Mouse (Mus musculus) kidney, embryonic 16.5 days (tissue): ENCODE results near the gene Smtnl1. TPM values are rescaled to one million over a fixed set of nuclear protein-coding genes. Genes with fewer than 3 reads are reported as not detected.

Source experiments
- ATAC-seq: fragments of 200-750 bp; cut with Nextera tagmentation; 2 replicates; pipeline ENCODE4 v1.8.0; 2017; ENCODE audit warnings: moderate TSS enrichment; ENCODE audit not compliant: low FRiP score, low TSS enrichment
- H3K27ac ChIP-seq: fragments of 300-500 bp; sonication (generic); 2 replicates; pipeline ENCODE4 v1.5.1; 2014; ENCODE audit warnings: low read length
- H3K27me3 ChIP-seq: fragments of 300-500 bp; sonication (generic); 2 replicates; pipeline ENCODE4 v1.6.1; 2014; ENCODE audit warnings: low read length, control low read depth, mixed read lengths; ENCODE audit not compliant: insufficient read depth
- H3K36me3 ChIP-seq: fragments of 300-500 bp; sonication (generic); 2 replicates; pipeline ENCODE4 v1.6.1; 2014; ENCODE audit warnings: low read length, control low read depth, mixed read lengths; ENCODE audit not compliant: insufficient read depth
- H3K4me1 ChIP-seq: fragments of 300-500 bp; sonication (generic); 2 replicates; pipeline ENCODE4 v1.6.1; 2014; ENCODE audit warnings: low read length, control low read depth, mixed read lengths; ENCODE audit not compliant: insufficient read depth
- H3K4me2 ChIP-seq: fragments of 300-500 bp; sonication (generic); replicated peaks from 2 replicates; pipeline ENCODE4 v1.6.1; 2014; ENCODE audit warnings: low read depth, low read length
- H3K4me3 ChIP-seq: fragments of 300-500 bp; sonication (generic); 2 replicates; pipeline ENCODE4 v1.5.1; 2014; ENCODE audit warnings: mild to moderate bottlenecking, low read length
- H3K9ac ChIP-seq: fragments of 300-500 bp; sonication (generic); replicated peaks from 2 replicates; pipeline ENCODE4 v1.6.1; 2014; ENCODE audit warnings: low read length
- H3K9me3 ChIP-seq: fragments of 300-500 bp; sonication (generic); 2 replicates; pipeline ENCODE4 v1.6.1; 2016; ENCODE audit warnings: low read length, control low read depth
- WGBS: fragments of 180-500 bp; shearing (Covaris S2); extraction: QIAGEN DNeasy Blood & Tissue Kit; methylation state at CpG from one replicate; pipeline ENCODE4 v1.1.7; 2014; 5-methylcytosine and 5-hydroxymethylcytosine counted together
- polyA plus RNA-seq: library from polyadenylated mRNA; unstranded; fragments of >200 nt; fragmentation: Nextera tagmentation; extraction: Ambion mirVana; gene quantifications from 2 replicates; pipeline ENCODE4 v1.2.1, GENCODE M21; 2015

Gene Smtnl1
- polyA plus RNA-seq, 1 experiment from 2014 or later: 0.26 TPM

DNA sequence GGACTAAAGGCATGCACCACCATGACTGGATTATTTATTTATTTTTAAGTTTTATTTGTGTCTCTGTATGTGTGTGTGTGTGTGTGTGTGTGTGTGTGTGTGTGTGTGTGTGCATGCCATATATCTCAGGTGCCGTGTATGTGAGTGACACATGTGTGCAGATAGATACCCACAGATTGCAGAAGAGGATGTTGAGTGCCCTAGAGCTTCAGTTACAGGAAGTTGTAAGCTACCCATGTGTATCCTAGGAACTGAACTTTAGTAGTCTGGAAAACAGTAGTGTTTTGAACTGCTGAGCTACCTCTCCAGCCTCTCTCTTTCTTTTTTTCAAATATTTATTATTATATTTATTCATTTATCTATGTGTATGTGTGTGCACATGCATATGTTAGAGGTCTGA is 39.1 kb downstream of the Smtnl1 start:
- Histone ChIP-seq H3K27me3 (no peaks in the 10 kb centered on the region), H3K27ac (peak overlapping the region; percentile 31; the same call in 1 of the 2 replicates), H3K9ac (no peak overlapping the region), H3K4me3 (no peak overlapping the region), H3K4me2 (no peak overlapping the region), H3K9me3 (no peaks in the 10 kb centered on the region), H3K36me3 (no peaks in the 10 kb centered on the region), H3K4me1 (0 out of 2 replicates have a peak, but pooled peaks cover 3% of the 10 kb centered on the region)
- 81% methylated on average over 1 of the region's 1 CpGs for WGBS
- no peak for ATAC-seq

- H3K4me3 ChIP-seq: no peak overlapping the region
- no peaks in the 10 kb centered on the region for H3K27me3 ChIP-seq
- no peak overlapping the region for H3K27ac ChIP-seq
- no peaks in the 10 kb centered on the region for H3K9me3 ChIP-seq
- H3K4me1 ChIP-seq: peaks cover 15% of the 10 kb centered on the region
- WGBS: 63% methylated on average over 6 of the region's 6 CpGs
- no peak overlapping the region for H3K4me2 ChIP-seq
- H3K36me3 ChIP-seq: no peaks in the 10 kb centered on the region
- ATAC-seq: no peak
- H3K9ac ChIP-seq: no peak overlapping the region
Observed at GRCm38 (mm10) chr2:84779210-84779609, 43.2 kb downstream of the Smtnl1 start.

DNA sequence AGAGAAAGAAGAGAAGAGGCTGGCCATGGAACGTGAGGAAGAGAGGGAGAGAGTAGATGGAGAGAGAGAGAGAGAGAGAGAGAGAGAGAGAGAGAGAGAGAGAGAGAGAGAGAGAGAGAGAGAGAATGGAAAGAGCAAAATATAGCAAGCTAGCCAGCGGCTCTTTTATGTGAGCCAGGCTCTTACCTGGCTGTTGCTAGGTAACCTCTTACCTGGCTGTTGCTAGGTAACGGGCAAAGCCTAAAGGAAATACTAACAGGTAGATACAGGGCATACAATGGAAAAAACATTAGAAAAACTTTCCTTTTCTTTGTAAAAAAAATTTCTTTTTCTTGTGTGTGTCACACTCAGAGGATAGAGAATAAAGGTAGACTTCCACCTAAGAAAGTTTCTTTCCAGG is 44.7 kb downstream of the Smtnl1 start:
- Histone ChIP-seq H3K4me3 (no peak overlapping the region), H3K27ac (no peak overlapping the region), H3K4me2 (no peak overlapping the region), H3K4me1 (peaks cover 13% of the 10 kb centered on the region), H3K36me3 (no peaks in the 10 kb centered on the region), H3K27me3 (no peaks in the 10 kb centered on the region), H3K9me3 (no peaks in the 10 kb centered on the region), H3K9ac (no peak overlapping the region)
- ATAC-seq: no peak
- 59% methylated on average over 3 of the region's 3 CpGs for WGBS

DNA sequence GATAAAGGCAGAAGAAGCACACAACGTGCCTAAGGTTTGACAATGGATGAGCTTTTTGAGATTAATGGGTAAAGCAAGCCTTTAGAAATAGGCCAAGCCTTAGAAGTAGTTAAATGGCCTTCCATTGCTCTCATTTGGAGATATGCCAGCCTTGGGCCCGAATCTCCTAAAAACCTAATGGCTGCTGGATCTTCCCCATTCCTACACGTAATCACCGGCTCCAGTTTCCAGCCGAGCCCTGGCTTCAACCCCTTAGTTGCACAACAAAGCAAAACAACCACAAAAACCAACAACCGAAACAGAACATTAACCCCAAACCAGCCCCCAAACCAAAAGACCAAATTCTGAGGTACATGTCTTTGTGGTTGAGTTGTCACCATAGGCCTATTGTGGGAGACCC is 46.8 kb downstream of the Smtnl1 start:
- WGBS: 67% methylated on average over 6 of the region's 6 CpGs
- ATAC-seq: no peak

DNA sequence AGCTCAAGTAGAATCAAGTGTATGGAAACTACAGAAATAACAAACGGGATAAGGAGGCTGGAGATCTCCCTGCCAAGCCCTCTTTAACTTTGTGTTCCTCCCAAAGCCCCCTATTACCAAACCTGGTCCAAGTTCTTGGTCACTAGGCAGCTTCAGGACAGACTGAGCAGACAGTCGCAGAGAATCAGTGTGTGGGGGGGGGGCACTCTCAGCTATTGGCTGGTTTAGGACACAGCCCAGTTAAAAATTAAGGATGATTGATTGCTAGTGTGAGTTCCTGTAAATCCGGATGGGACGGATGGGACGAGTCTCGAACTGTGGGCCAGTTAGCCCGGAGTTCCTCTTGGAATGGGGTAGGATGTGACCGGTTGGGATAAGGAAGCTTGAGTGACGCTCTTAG is 47.2 kb downstream of the Smtnl1 start, which contains the start of gene Serping1:
Serping1 (minus strand) TSS at position 204 of the 400 bp plus-strand sequence.
- H3K4me3 ChIP-seq: peak within 1 kb of the TSS; percentile 49
- WGBS: 42% methylated on average over 9 of the region's 9 CpGs
- peak; percentile 71 for ATAC-seq
- H3K9ac ChIP-seq: peak within 1 kb of the TSS; percentile 72
- H3K36me3 ChIP-seq: no peaks in the 10 kb centered on the region
- peaks cover 13% of the 10 kb centered on the region for H3K4me1 ChIP-seq
- no peaks in the 10 kb centered on the region for H3K9me3 ChIP-seq
- peak within 1 kb of the TSS; percentile 81 for H3K27ac ChIP-seq
- H3K4me2 ChIP-seq: peak within 1 kb of the TSS; percentile 65
- H3K27me3 ChIP-seq: no peaks in the 10 kb centered on the region

More for the DNA sequence above, 46.8 kb downstream of the Smtnl1 start:
- Histone ChIP-seq H3K27ac (peak overlapping the region; percentile 74), H3K4me3 (no peak overlapping the region), H3K36me3 (no peaks in the 10 kb centered on the region), H3K4me2 (no peak overlapping the region), H3K27me3 (no peaks in the 10 kb centered on the region), H3K4me1 (peaks cover 13% of the 10 kb centered on the region), H3K9me3 (no peaks in the 10 kb centered on the region), H3K9ac (no peak overlapping the region)

DNA sequence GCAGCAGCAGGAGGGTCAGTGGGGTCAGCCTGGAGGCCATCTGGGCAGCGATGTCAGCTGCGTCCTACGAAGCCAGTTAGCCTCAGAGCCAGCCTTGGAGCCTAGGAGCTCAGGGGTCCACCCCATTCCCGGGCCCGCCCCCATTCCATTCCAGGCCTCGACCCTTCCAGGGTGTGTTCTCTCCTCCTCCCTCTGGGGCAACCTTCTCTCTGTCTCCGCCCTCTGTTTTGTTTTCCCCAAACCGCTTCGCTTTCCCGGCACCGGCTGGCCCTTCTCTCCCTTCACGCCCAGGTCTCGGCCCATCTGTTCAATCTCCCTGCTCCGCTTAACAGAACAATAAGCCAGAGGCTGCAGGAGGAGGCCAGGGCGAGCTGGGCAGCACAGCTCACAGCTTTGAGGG is 47.7 kb downstream of the Smtnl1 start:
- H3K4me1 ChIP-seq: peaks cover 13% of the 10 kb centered on the region

GRCm38 (mm10) chr2:84773195-84773594 is 49.3 kb downstream of the Smtnl1 start:
- Histone ChIP-seq H3K9ac (no peak overlapping the region), H3K4me2 (no peak overlapping the region)
- no peak for ATAC-seq

More for the DNA sequence above, 47.7 kb downstream of the Smtnl1 start:
- ATAC-seq: peak; percentile 97
- H3K27ac ChIP-seq: peak overlapping the region; percentile 81
- peak overlapping the region; percentile 65 for H3K4me2 ChIP-seq
- H3K9ac ChIP-seq: peak overlapping the region; percentile 72
- peak overlapping the region; percentile 49 for H3K4me3 ChIP-seq
- no peaks in the 10 kb centered on the region for H3K27me3 ChIP-seq
- WGBS: 2% methylated on average over 14 of the region's 15 CpGs
- no peaks in the 10 kb centered on the region; the same call in 1 of the 2 replicates for H3K36me3 ChIP-seq
- H3K9me3 ChIP-seq: no peaks in the 10 kb centered on the region

DNA sequence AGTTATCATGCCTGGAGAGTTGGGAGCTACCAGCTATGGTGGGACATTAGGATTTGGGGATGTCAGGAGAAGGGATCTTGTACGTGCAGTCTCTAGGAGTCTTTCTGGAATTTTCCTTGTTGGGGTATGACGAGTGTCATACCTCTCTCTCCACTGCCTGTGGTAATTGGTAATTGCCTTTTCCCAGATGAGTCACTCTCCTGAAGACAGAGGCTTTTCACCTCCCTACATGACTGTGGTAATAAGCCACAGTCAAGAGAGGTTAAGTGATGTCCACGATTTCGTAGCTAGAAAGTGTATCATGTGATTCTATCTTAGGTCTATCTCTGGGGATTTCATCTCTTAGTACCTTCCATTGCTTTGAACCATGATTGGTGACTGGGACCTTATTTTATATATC is 50.0 kb downstream of the Smtnl1 start:
- H3K36me3 ChIP-seq: no peaks in the 10 kb centered on the region; the same call in 1 of the 2 replicates
- H3K27me3 ChIP-seq: no peaks in the 10 kb centered on the region
- 92% methylated on average over 4 of the region's 4 CpGs for WGBS
- H3K9ac ChIP-seq: no peak overlapping the region
- H3K4me2 ChIP-seq: no peak overlapping the region
- H3K9me3 ChIP-seq: no peaks in the 10 kb centered on the region
- H3K27ac ChIP-seq: no peak overlapping the region
- peaks cover 13% of the 10 kb centered on the region for H3K4me1 ChIP-seq
- H3K4me3 ChIP-seq: no peak overlapping the region
- ATAC-seq: no peak

More at GRCm38 (mm10) chr2:84773195-84773594, 49.3 kb downstream of the Smtnl1 start:
- Histone ChIP-seq H3K9me3 (no peaks in the 10 kb centered on the region), H3K4me3 (no peak overlapping the region), H3K36me3 (no peaks in the 10 kb centered on the region; the same call in 1 of the 2 replicates), H3K27me3 (no peaks in the 10 kb centered on the region), H3K4me1 (peaks cover 13% of the 10 kb centered on the region), H3K27ac (no peak overlapping the region)
- WGBS: 76% methylated on average over 5 of the region's 5 CpGs

DNA sequence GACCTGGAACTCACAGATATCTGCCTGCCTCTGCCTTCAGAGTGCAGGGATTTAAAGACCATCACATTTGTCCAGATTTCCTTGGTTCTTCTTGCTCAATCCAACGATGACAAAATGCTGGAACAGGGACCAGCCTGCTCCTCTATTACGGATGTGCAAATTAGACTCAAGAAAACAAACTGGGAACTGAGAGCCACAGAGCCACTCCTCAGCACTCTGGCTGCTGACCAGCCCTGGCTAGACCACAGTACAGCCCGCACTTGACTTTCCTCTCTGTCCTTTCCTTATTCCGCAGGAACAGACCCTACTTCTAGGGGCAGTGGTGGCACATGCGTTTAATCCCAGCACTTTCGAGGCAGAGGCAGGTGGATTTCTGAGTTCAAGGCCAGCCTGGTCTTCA is 52.0 kb downstream of the Smtnl1 start:
- ATAC-seq: no peak
- Histone ChIP-seq H3K36me3 (no peaks in the 10 kb centered on the region; the same call in 1 of the 2 replicates), H3K4me2 (no peak overlapping the region), H3K4me3 (no peak overlapping the region), H3K27ac (no peak overlapping the region), H3K27me3 (no peaks in the 10 kb centered on the region), H3K9me3 (no peaks in the 10 kb centered on the region), H3K4me1 (peaks cover 12% of the 10 kb centered on the region), H3K9ac (no peak overlapping the region)
- 77% methylated on average over 6 of the region's 6 CpGs for WGBS

- Histone ChIP-seq H3K9ac (no peak overlapping the region), H3K4me2 (no peak overlapping the region), H3K27ac (no peak overlapping the region), H3K27me3 (no peaks in the 10 kb centered on the region), H3K9me3 (no peaks in the 10 kb centered on the region), H3K4me1 (no peaks in the 10 kb centered on the region), H3K4me3 (no peak overlapping the region), H3K36me3 (no peaks in the 10 kb centered on the region)
- no peak for ATAC-seq
- WGBS: 42% methylated on average over 1 of the region's 1 CpGs
Observed at GRCm38 (mm10) chr2:84762818-84763217, 59.6 kb downstream of the Smtnl1 start.
